Mouse (Mus musculus) liver, embryonic 14.5 days (tissue): Measurements from ENCODE around the gene Gm21976. TPM values are rescaled to one million over a fixed set of nuclear protein-coding genes. Genes with fewer than 3 reads are reported as not detected.
A peak's percentile ranks its signal among the peaks of the same experiment; 100 is the strongest.

Experiments
- ATAC-seq: fragments of 200-750 bp; cut with Nextera tagmentation; 2 replicates; pipeline ENCODE4 v1.8.0; 2017; ENCODE audit warnings: moderate number of reproducible peaks, mild to moderate bottlenecking, moderate library complexity; ENCODE audit not compliant: insufficient read depth
- DNase-seq, 3 experiments: peaks; one replicate each; pipeline ENCODE4 v3.0.0-alpha.2; 2012 to 2013; ENCODE audit warnings: low read depth in 3 of 3, low spot score in 3 of 3
- H3K27ac ChIP-seq: fragments of 300-500 bp; sonication (generic); 2 replicates; pipeline ENCODE4 v1.5.1; 2014; ENCODE audit warnings: moderate library complexity, mild to moderate bottlenecking, control low read depth, inconsistent platforms
- H3K27me3 ChIP-seq: fragments of 300-500 bp; sonication (generic); 2 replicates; pipeline ENCODE4 v1.6.1; 2014; ENCODE audit warnings: mild to moderate bottlenecking, low read length, moderate library complexity; ENCODE audit not compliant: control insufficient read depth, insufficient read depth
- H3K36me3 ChIP-seq: fragments of 300-500 bp; sonication (generic); replicated peaks from 2 replicates; pipeline ENCODE4 v1.6.1; 2014; ENCODE audit warnings: low read depth; ENCODE audit not compliant: control insufficient read depth, insufficient read depth
- H3K4me1 ChIP-seq, 2 experiments: fragments of 200-500 bp in 1 of 2; fragments of 300-500 bp in 1 of 2; sonication (generic) in 1 of 2; replicated peaks; 2 replicates each; pipeline ENCODE4 v1.6.1; 2012 to 2014; ENCODE audit warnings: antibody characterized with exemption in 1 of 2, inconsistent platforms in 1 of 2, low read length in 1 of 2; ENCODE audit not compliant: control insufficient read depth in 2 of 2, insufficient read depth in 2 of 2
- H3K4me2 ChIP-seq: fragments of 300-500 bp; sonication (generic); 2 replicates; pipeline ENCODE4 v1.6.1; 2014; ENCODE audit warnings: low read depth, mild to moderate bottlenecking, control low read depth, moderate library complexity
- H3K4me3 ChIP-seq, 2 experiments: fragments of 200-500 bp in 1 of 2; fragments of 300-500 bp in 1 of 2; sonication (generic) in 1 of 2; 2 replicates each; pipeline ENCODE4 v1.5.1; 2012 to 2014; ENCODE audit warnings: low read depth in 2 of 2, low read length in 2 of 2, mild to moderate bottlenecking in 2 of 2, control low read depth in 1 of 2, inconsistent platforms in 1 of 2, moderate library complexity in 1 of 2; ENCODE audit not compliant: insufficient read depth in 1 of 2
- H3K9ac ChIP-seq: fragments of 300-500 bp; sonication (generic); replicated peaks from 2 replicates; pipeline ENCODE4 v1.6.1; 2014; ENCODE audit warnings: mild to moderate bottlenecking, control low read depth, moderate library complexity
- H3K9me3 ChIP-seq: fragments of 300-500 bp; sonication (generic); 2 replicates; pipeline ENCODE4 v1.6.1; 2016; ENCODE audit warnings: low read length, mixed read lengths; ENCODE audit not compliant: control insufficient read depth
- CTCF ChIP-seq: IDR thresholded peaks from 2 replicates; pipeline ENCODE4 v1.5.1; 2016; ENCODE audit warnings: antibody characterized with exemption, low read depth, control low read depth
- EP300 ChIP-seq: IDR thresholded peaks from 2 replicates; pipeline ENCODE4 v1.6.1; 2016; ENCODE audit warnings: antibody characterized with exemption, low read depth
- WGBS: fragments of 180-500 bp; shearing (Covaris S2); extraction: QIAGEN DNeasy Blood & Tissue Kit; methylation state at CpG from one replicate; pipeline ENCODE4 v1.1.7; 2014; ENCODE audit not compliant: insufficient replicate concordance; 5-methylcytosine and 5-hydroxymethylcytosine counted together
- polyA plus RNA-seq, 2 experiments: library from polyadenylated mRNA; depleted of rRNA in 1 of 2; stranded (reverse) in 1 of 2; unstranded in 1 of 2; fragments of >200 nt; fragmentation: Nextera tagmentation in 1 of 2; extraction: Ambion mirVana in 1 of 2; gene quantifications; 2 replicates each; pipeline versions ENCODE4 v1.2.1 to v1.2.3; 2012 to 2014

Gm21976 gene
- polyA plus RNA-seq, 2 experiments, result not detected

DNA sequence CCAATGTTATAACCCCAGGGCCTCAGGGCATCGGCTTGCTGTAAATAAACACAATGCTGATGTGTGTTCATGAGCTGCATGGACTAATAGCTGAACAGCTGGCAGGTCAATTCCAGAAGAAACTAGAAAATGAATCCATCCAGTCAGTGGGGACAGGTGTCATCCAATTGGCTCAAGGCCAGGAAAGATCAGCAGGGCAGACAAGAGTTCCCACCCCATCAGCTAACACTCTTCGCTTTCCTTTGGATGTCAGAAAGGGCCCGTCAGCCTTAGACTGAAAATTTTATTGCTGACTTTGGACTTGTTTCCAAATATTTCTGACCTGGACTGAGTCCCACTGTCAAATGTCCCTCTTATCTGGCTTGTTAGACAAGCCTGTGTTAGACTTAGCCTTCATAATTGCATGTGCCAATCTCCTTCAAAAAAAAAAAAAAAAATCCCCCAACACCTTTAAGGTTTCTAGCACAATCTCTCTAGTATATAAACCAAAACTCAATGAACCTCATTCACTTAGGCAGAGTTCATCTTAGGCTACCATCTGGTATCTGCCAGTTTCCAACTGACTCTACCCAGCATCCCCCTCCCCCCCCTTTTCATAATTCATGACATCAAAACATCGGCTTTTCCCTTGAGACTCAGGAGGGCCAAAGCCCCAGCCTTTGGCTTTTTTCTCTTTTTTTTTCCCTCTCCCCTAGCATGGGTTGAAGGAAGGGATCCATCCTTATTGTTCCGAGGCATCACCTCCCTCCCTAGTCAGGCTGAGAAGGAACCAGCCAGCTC is 34.9 kb upstream of the Gm21976 start:
- Histone ChIP-seq H3K4me3 (no peak overlapping the region), H3K9ac (no peak overlapping the region), H3K27me3 (no peaks in the 10 kb centered on the region), H3K4me1 (no peaks in the 10 kb centered on the region), H3K27ac (no peak overlapping the region), H3K9me3 (no peaks in the 10 kb centered on the region), H3K4me2 (no peak overlapping the region), H3K36me3 (peaks cover 4% of the 10 kb centered on the region)
- 71% methylated on average over 5 of the region's 5 CpGs for WGBS
- DNase-seq (no peak), ATAC-seq (no peak)
- no peak for TF ChIP-seq EP300
- no peak for TF ChIP-seq CTCF

DNA sequence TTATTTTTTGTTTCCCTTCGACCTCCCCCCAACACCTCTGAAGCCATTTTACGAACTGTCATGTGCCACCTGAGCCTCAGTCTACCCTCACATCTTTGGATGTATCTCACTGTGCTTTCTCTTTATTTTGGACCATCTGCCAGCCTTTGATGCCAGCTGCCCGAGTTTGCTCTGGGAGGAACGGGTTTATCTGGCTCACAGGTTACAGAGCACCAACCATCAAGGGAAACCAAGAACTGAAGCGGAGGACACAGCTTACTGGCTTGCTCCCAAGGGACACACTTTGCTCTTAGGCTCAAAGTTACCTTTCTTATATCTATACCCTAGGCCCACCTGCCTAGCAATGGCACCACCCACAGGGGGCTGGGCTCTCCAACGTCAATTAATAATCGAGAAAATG is 34.3 kb upstream of the Gm21976 start:
- ATAC-seq, result no peak
- Histone ChIP-seq H3K4me2 (no peak overlapping the region), H3K27ac (no peak overlapping the region), H3K9me3 (no peaks in the 10 kb centered on the region), H3K36me3 (peaks cover 4% of the 10 kb centered on the region), H3K27me3 (no peaks in the 10 kb centered on the region), H3K4me1 (no peaks in the 10 kb centered on the region), H3K4me3 (no peak overlapping the region), H3K9ac (no peak overlapping the region)
- no peak for DNase-seq
- TF ChIP-seq EP300 (no peak), CTCF (no peak)
- 65% methylated on average over 7 of the region's 7 CpGs for WGBS

DNA sequence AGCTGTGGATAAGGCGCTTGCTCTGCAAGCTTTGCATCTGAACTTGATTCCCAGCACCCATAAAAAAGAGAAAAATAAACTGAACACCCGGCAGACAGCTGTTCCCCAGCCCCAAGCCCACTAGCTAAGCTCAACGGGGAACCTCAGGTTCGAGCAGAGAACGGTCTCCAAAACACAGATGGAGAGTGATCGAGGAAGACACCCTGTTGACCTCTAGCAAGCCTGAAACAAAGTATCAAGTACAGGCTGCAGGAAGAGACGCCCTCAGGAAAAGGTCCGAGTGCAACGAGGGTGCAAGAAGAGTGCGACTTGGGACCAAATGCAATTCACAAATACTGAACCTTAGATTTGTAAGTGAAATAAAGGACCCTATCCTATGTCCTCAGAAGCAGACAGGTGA is 30.1 kb upstream of the Gm21976 start:
- Histone ChIP-seq H3K9me3 (no peaks in the 10 kb centered on the region), H3K27ac (no peak overlapping the region), H3K36me3 (peaks cover 23% of the 10 kb centered on the region), H3K9ac (no peak overlapping the region), H3K4me2 (no peak overlapping the region), H3K27me3 (no peaks in the 10 kb centered on the region), H3K4me3 (no peak overlapping the region), H3K4me1 (no peaks in the 10 kb centered on the region)
- DNase-seq (no peak), ATAC-seq (no peak)
- 84% methylated on average over 10 of the region's 10 CpGs for WGBS
- TF ChIP-seq EP300, result no peak
- no peak for TF ChIP-seq CTCF

DNA sequence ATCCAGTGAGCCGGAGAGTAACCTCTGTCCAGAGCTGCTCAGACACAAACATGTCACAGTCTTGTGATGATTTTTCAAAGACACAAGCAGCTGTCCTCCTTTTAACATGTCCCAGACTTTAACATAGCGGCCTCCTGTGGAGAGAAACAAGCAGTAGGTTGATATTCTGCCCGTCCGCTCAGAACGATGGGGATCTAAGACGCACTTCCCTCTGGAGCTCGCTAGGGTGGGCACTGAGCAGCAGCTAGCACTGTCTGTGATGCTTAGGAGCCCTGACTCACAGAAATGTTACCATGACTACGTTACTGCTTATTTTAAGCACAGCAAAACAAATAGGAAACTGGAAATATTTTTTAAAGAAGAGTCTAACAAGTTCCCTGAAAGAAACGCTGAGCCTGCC is 24.8 kb upstream of the Gm21976 start:
- no peaks in the 10 kb centered on the region for H3K9me3 ChIP-seq
- H3K27ac ChIP-seq, result no peak overlapping the region
- no peak overlapping the region for H3K9ac ChIP-seq
- H3K4me2 ChIP-seq, result no peak overlapping the region
- H3K36me3 ChIP-seq, result peaks cover 43% of the 10 kb centered on the region
- ATAC-seq, result no peak
- no peaks in the 10 kb centered on the region for H3K4me1 ChIP-seq
- TF ChIP-seq EP300, result no peak
- TF ChIP-seq CTCF, result no peak
- 81% methylated on average over 9 of the region's 9 CpGs for WGBS
- DNase-seq, result no peak
- H3K27me3 ChIP-seq, result no peaks in the 10 kb centered on the region
- no peak overlapping the region for H3K4me3 ChIP-seq

DNA sequence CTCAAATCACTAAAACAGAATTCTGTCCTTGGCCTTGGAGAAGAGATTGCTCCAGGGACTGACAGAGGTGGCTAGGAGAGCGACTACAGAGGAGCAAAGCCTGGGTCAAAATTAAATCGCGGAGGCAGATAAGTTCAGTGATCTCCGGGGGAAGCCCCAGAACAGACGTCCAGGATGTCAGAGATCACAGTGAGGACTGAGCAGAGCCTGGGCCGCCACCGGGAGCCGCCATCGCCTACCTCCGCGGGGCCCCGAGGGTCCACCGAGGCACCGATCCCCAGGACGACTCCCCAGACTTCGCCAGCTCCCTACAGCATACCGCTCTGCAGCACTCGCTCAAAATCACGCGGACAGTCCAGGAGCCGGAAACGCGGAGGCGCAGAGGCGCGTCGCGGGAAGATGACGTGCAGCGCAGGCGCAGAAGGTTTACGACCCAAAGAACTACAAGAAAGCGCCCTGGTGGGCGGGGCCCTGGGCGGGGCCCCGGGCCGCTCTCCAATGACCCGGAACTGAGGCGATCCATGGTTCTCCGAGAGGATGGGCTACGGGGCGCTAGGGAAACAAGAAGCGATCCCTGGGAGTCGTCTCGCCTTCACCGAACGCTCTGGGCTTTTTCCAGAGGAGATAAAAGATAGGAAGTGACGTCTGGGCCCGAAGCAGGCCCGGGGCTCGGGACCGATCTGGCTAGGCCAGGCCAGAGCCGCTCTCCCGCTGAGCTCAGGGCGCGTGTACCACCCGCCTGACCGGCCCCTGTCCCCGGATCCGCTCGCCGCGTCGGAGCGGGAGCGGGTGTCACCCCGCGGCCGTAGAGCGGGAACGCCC is 16.8 kb upstream of the Gm21976 start, which contains the start of the genes Utp15 and Ankra2:
TSS of gene Utp15 (minus strand) at position 406 of the 822 bp plus-strand sequence.
TSS of gene Ankra2 (plus strand) at position 439 of the 822 bp plus-strand sequence.
- Histone ChIP-seq H3K27ac (peak within 1 kb of the TSS; percentile 67), H3K36me3 (peaks cover 11% of the 10 kb centered on the region), H3K4me1 (peaks cover 10 to 19% of the 10 kb centered on the region in 2 experiments), H3K9ac (peak within 1 kb of the TSS; percentile 80), H3K9me3 (no peaks in the 10 kb centered on the region), H3K27me3 (no peaks in the 10 kb centered on the region), H3K4me2 (peak within 1 kb of the TSS; percentile 94), H3K4me3 (peak within 1 kb of the TSS; percentile 73 to 90)
- TF ChIP-seq CTCF, result 0 out of 2 replicates have a peak, but pooled peaks have one; percentile 3
- no peak for TF ChIP-seq EP300
- WGBS, result under 1% methylated on average over 71 of the region's 71 CpGs
- DNase-seq (peak; percentile 95 to 96 (median 95)), ATAC-seq (peak; percentile 99)
